Mouse (Mus musculus) hindbrain, embryonic 14.5 days (tissue): Measurements from ENCODE around the gene Ric8b. TPM values are rescaled to one million over a fixed set of nuclear protein-coding genes. Genes with fewer than 3 reads are reported as not detected.

Source experiments
- ATAC-seq: fragments of 200-750 bp; cut with Nextera tagmentation; 2 replicates; pipeline ENCODE4 v1.8.0; 2017; ENCODE audit warnings: moderate number of reproducible peaks, mild to moderate bottlenecking, moderate TSS enrichment, moderate library complexity; ENCODE audit not compliant: low FRiP score
- DNase-seq: peaks from one replicate; pipeline ENCODE4 v3.0.0-alpha.2; 2015; ENCODE audit warnings: low spot score
- H3K27ac ChIP-seq: fragments of 300-500 bp; sonication (generic); 2 replicates; pipeline ENCODE4 v1.5.1; 2014; ENCODE audit warnings: mild to moderate bottlenecking, moderate library complexity
- H3K27me3 ChIP-seq: fragments of 300-500 bp; sonication (generic); 2 replicates; pipeline ENCODE4 v1.6.1; 2014; ENCODE audit warnings: mild to moderate bottlenecking, low read length, mixed read lengths; ENCODE audit not compliant: control insufficient read depth, insufficient read depth
- H3K36me3 ChIP-seq: fragments of 300-500 bp; sonication (generic); replicated peaks from 2 replicates; pipeline ENCODE4 v1.6.1; 2014; ENCODE audit not compliant: control insufficient read depth, insufficient read depth
- H3K4me1 ChIP-seq: fragments of 300-500 bp; sonication (generic); replicated peaks from 2 replicates; pipeline ENCODE4 v1.6.1; 2014; ENCODE audit warnings: antibody characterized with exemption, low read length, mixed read lengths; ENCODE audit not compliant: control insufficient read depth, insufficient read depth
- H3K4me2 ChIP-seq: fragments of 300-500 bp; sonication (generic); replicated peaks from 2 replicates; pipeline ENCODE4 v1.6.1; 2014; ENCODE audit warnings: mild to moderate bottlenecking, moderate library complexity
- H3K4me3 ChIP-seq: fragments of 300-500 bp; sonication (generic); replicated peaks from 2 replicates; pipeline ENCODE4 v1.5.1; 2014; ENCODE audit warnings: mild to moderate bottlenecking, low read length
- H3K9ac ChIP-seq: fragments of 300-500 bp; sonication (generic); 2 replicates; pipeline ENCODE4 v1.6.1; 2014
- H3K9me3 ChIP-seq: fragments of 300-500 bp; sonication (generic); 2 replicates; pipeline ENCODE4 v1.6.1; 2016; ENCODE audit warnings: low read length; ENCODE audit not compliant: control insufficient read depth
- WGBS: fragments of 180-500 bp; shearing (Covaris S2); extraction: QIAGEN DNeasy Blood & Tissue Kit; methylation state at CpG from one replicate; pipeline ENCODE4 v1.1.7; 2014; 5-methylcytosine and 5-hydroxymethylcytosine counted together
- polyA plus RNA-seq: library from polyadenylated mRNA; unstranded; fragments of >200 nt; fragmentation: Nextera tagmentation; extraction: Ambion mirVana; gene quantifications from 2 replicates; pipeline ENCODE4 v1.2.1, GENCODE M21; 2014

Ric8b gene
- polyA plus RNA-seq, 1 experiment from 2014 or later = 45.6 TPM

- H3K4me1 ChIP-seq = peaks cover 19% of the 10 kb centered on the region
- H3K4me3 ChIP-seq = no peak overlapping the region
- no peak overlapping the region for H3K9ac ChIP-seq
- no peaks in the 10 kb centered on the region for H3K36me3 ChIP-seq
- H3K9me3 ChIP-seq = no peaks in the 10 kb centered on the region
- H3K27me3 ChIP-seq = no peaks in the 10 kb centered on the region
- H3K4me2 ChIP-seq = no peak overlapping the region
- ATAC-seq = peak; percentile 78; the same call in 1 of the 2 replicates
- 88% methylated on average over 11 of the region's 11 CpGs for WGBS
- H3K27ac ChIP-seq = no peak overlapping the region
- DNase-seq = no peak
Measured at GRCm38 (mm10) chr10:85025799-85026424, 108.5 kb downstream of the Ric8b start.

- Histone ChIP-seq H3K27me3 (no peaks in the 10 kb centered on the region), H3K36me3 (no peaks in the 10 kb centered on the region), H3K4me2 (no peak overlapping the region), H3K9me3 (no peaks in the 10 kb centered on the region), H3K4me3 (no peak overlapping the region), H3K4me1 (peaks cover 10% of the 10 kb centered on the region), H3K9ac (no peak overlapping the region), H3K27ac (no peak overlapping the region)
- 83% methylated on average over 10 of the region's 10 CpGs for WGBS
- ATAC-seq (no peak), DNase-seq (no peak)
Measured at GRCm38 (mm10) chr10:85027619-85028175, 110.3 kb downstream of the Ric8b start.

- Histone ChIP-seq H3K9ac (no peak overlapping the region), H3K4me1 (no peaks in the 10 kb centered on the region), H3K9me3 (no peaks in the 10 kb centered on the region), H3K27me3 (no peaks in the 10 kb centered on the region; the same call in 1 of the 2 replicates), H3K36me3 (no peaks in the 10 kb centered on the region), H3K27ac (no peak overlapping the region), H3K4me3 (no peak overlapping the region), H3K4me2 (no peak overlapping the region)
- ATAC-seq (no peak), DNase-seq (no peak)
- WGBS = 27% methylated on average over 8 of the region's 8 CpGs
Measured at GRCm38 (mm10) chr10:85035131-85035725, 117.8 kb downstream of the Ric8b start.

- DNase-seq = no peak
- no peak overlapping the region for H3K27ac ChIP-seq
- WGBS = 57% methylated on average over 10 of the region's 10 CpGs
Measured at GRCm38 (mm10) chr10:85038147-85038546, 120.7 kb downstream of the Ric8b start.

GRCm38 (mm10) chr10:85038852-85039251 is 121.4 kb downstream of the Ric8b start:
- DNase-seq (no peak), ATAC-seq (no peak)
- Histone ChIP-seq H3K4me1 (no peaks in the 10 kb centered on the region), H3K4me3 (no peak overlapping the region), H3K4me2 (no peak overlapping the region), H3K9me3 (no peaks in the 10 kb centered on the region), H3K36me3 (no peaks in the 10 kb centered on the region), H3K27me3 (peaks cover 30% of the 10 kb centered on the region), H3K9ac (no peak overlapping the region), H3K27ac (no peak overlapping the region)
- 92% methylated on average over 5 of the region's 5 CpGs for WGBS

More at GRCm38 (mm10) chr10:85038147-85038546, 120.7 kb downstream of the Ric8b start:
- Histone ChIP-seq H3K9me3 (no peaks in the 10 kb centered on the region), H3K4me1 (no peaks in the 10 kb centered on the region), H3K27me3 (peaks cover 26% of the 10 kb centered on the region), H3K4me3 (no peak overlapping the region), H3K4me2 (no peak overlapping the region), H3K36me3 (no peaks in the 10 kb centered on the region), H3K9ac (no peak overlapping the region)
- no peak for ATAC-seq

DNA sequence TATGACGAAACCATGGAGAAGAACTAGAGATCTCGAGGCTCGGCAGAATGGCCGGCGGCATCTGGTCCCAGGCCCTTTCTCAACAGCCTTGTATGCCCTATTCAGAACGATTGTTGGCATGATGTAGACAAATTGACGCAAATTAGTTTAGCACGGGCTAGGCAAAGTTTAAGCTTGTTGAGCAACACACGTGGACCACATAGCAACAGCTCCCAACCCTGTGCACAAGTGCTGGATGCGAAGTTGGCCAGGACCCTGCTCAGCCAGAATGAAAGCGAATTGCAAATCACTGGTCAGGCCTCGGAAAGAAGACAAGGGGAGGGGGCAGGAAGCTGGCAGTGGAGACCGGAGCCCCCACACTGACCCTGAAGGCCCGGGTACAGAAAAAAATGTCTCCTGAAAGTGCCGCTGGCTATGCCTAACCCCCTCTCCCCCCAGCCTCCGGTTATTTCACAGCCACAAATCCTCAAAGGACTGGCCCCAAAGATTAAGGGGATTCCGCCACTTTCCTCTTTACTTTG is 126.8 kb downstream of the Ric8b start:
- peaks cover 8% of the 10 kb centered on the region; the same call in 1 of the 2 replicates for H3K4me1 ChIP-seq
- DNase-seq = peak; percentile 60
- H3K9ac ChIP-seq = no peak overlapping the region; the same call in 1 of the 2 replicates
- peak; percentile 87 for ATAC-seq
- H3K4me3 ChIP-seq = peak overlapping the region; percentile 8; the same call in 1 of the 2 replicates
- WGBS = 5% methylated on average over 17 of the region's 17 CpGs
- peak overlapping the region; percentile 41 for H3K4me2 ChIP-seq
- peaks cover 34% of the 10 kb centered on the region for H3K27me3 ChIP-seq
- H3K36me3 ChIP-seq = no peaks in the 10 kb centered on the region
- H3K27ac ChIP-seq = no peak overlapping the region
- H3K9me3 ChIP-seq = no peaks in the 10 kb centered on the region

DNA sequence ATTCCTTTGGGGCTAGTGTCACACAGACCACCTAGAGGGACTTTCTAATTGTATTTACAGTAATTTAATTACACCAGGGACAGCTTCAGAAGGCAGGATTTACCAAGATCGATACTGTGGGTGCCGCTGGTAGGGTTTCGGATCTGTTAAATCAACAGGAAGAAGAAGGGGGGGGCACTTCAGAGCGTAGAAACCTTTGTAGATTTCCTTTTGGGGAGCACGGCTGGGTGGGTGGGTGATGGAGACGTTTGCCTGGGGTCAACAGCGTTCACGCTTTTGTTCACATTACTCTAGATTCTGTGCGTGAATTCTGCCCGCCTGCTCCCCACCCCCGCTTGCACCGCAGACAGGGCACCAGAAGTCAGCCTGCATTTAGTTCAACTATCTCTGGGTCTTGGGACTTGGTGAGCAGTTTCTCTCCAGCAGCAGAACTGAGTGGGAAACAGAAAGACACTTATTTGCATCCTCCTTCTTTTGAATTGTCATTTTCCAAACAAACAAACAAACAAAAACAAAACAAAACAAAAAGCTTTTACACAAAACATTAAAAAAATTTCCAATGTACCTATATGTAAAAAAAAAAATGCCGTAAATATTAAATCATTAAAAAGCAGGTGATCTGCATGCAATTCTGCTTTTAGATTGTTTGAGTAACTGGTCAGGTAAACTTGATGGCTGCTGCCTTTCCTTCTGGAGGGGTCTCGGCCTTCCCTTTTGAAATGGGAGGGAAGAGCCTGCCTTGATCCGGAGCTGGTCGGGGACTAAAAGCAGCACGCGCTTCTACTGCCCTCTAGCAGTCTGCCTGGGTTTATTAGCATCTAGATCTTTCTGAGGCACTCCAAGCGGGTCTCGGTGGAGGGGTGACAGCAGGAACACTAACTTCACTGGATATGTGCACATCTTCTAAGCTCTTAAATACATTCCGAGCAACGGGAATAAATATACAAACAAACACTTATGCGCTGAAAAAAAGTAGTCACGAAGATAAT is 127.6 kb downstream of the Ric8b start:
- WGBS = 6% methylated on average over 24 of the region's 24 CpGs
- no peaks in the 10 kb centered on the region for H3K36me3 ChIP-seq
- peaks cover 34% of the 10 kb centered on the region for H3K27me3 ChIP-seq
- peak; percentile 72 for DNase-seq
- H3K9ac ChIP-seq = no peak overlapping the region; the same call in 1 of the 2 replicates
- no peak overlapping the region for H3K27ac ChIP-seq
- H3K9me3 ChIP-seq = no peaks in the 10 kb centered on the region
- H3K4me2 ChIP-seq = peak overlapping the region; percentile 41
- peaks cover 8% of the 10 kb centered on the region; the same call in 1 of the 2 replicates for H3K4me1 ChIP-seq
- peak overlapping the region; percentile 8; the same call in 1 of the 2 replicates for H3K4me3 ChIP-seq
- no peak for ATAC-seq

DNA sequence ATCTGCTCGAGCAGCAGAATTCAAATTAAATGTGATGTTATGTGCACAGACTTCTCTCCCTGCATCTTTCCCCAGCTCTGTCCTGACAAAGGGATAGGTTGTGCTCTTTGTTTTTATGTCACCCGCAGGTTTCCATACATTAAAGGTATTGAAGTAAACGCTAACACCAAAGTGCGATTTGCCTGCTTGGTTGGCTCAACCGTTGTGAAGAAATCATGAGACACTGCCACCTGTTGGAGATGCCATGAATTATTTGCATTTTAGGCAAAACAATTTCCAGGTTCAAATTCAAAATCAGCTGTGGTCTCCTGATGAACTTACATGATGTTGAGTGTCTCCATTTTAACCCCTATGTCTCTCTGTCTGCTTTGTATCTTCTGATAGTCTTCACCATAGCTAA is 129.2 kb downstream of the Ric8b start:
- H3K9ac ChIP-seq = no peak overlapping the region
- DNase-seq = peak; percentile 80
- H3K9me3 ChIP-seq = no peaks in the 10 kb centered on the region
- H3K27ac ChIP-seq = no peak overlapping the region
- H3K4me3 ChIP-seq = no peak overlapping the region
- no peaks in the 10 kb centered on the region for H3K36me3 ChIP-seq
- H3K4me2 ChIP-seq = no peak overlapping the region
- ATAC-seq = no peak
- peaks cover 25% of the 10 kb centered on the region for H3K27me3 ChIP-seq
- 28% methylated on average over 5 of the region's 5 CpGs for WGBS
- H3K4me1 ChIP-seq = peaks cover 8% of the 10 kb centered on the region; the same call in 1 of the 2 replicates
